Mouse (Mus musculus): ENCODE data around the gene Afm. TPM values are rescaled to one million over a fixed set of nuclear protein-coding genes. Genes with fewer than 3 reads are reported as not detected.

The Afm gene
- total RNA-seq (2014; rRNA removed): not detected in 2 replicates
- not detected in 2 replicates for polyA plus RNA-seq (2015; fragmentation: Nextera tagmentation; extraction: Ambion mirVana)

- Histone ChIP-seq H3K9ac (replicated peaks; ENCODE audit: low read length, poor library complexity, severe bottlenecking) (no peak within 1 kb of the TSS), H3K4me3 (ENCODE audit: low read depth, low read length) (no peak within 1 kb of the TSS), H3K4me2 (ENCODE audit: low read depth, low read length, poor library complexity, severe bottlenecking) (no peak within 1 kb of the TSS), H3K27ac (ENCODE audit: low read depth, low read length) (no peak within 1 kb of the TSS), H3K9me3 (ENCODE audit: low read length) (no peaks in the 10 kb centered on the region), H3K4me1 (ENCODE audit: insufficient read depth, low read length) (no peaks in the 10 kb centered on the region), H3K36me3 (ENCODE audit: insufficient read depth, low read length) (no peaks in the 10 kb centered on the region), H3K27me3 (ENCODE audit: insufficient read depth, low read length) (no peaks in the 10 kb centered on the region)
- no peak for DNase-seq (ENCODE audit: low spot score)
- no peak for ATAC-seq (ENCODE audit: low FRiP score)
- WGBS: 92% methylated on average over 6 of the region's 6 CpGs
- no peak for TF ChIP-seq CTCF (IDR thresholded peaks at IDR 0.05)
Observed at GRCm38 (mm10) chr5:90518356-90519100, at the start of gene Afm. TSS of gene Afm (plus strand) at chr5:90518932.

- Histone ChIP-seq H3K4me3 (ENCODE audit: low read depth, low read length) (no peak overlapping the region), H3K4me1 (ENCODE audit: insufficient read depth, low read length) (no peaks in the 10 kb centered on the region), H3K27me3 (ENCODE audit: insufficient read depth, low read length) (no peaks in the 10 kb centered on the region), H3K4me2 (ENCODE audit: low read depth, low read length, poor library complexity, severe bottlenecking) (no peak overlapping the region), H3K27ac (ENCODE audit: low read depth, low read length) (no peak overlapping the region), H3K9me3 (ENCODE audit: low read length) (no peaks in the 10 kb centered on the region), H3K9ac (replicated peaks; ENCODE audit: low read length, poor library complexity, severe bottlenecking) (no peak overlapping the region), H3K36me3 (ENCODE audit: insufficient read depth, low read length) (no peaks in the 10 kb centered on the region)
- 92% methylated on average over 3 of the region's 3 CpGs for WGBS
- ATAC-seq (ENCODE audit: low FRiP score) (no peak), DNase-seq (ENCODE audit: low spot score) (no peak)
- TF ChIP-seq CTCF (IDR thresholded peaks at IDR 0.05): no peak
Observed at GRCm38 (mm10) chr5:90470836-90471235, 47.9 kb upstream of the Afm start.

- no peak for TF ChIP-seq CTCF (IDR thresholded peaks at IDR 0.05)
Observed at GRCm38 (mm10) chr5:90473902-90474301, 44.8 kb upstream of the Afm start.

GRCm38 (mm10) chr5:90474369-90474768 is 44.4 kb upstream of the Afm start:
- H3K27me3 ChIP-seq (ENCODE audit: insufficient read depth, low read length): no peaks in the 10 kb centered on the region
- H3K27ac ChIP-seq (ENCODE audit: low read depth, low read length): no peak overlapping the region
- no peak overlapping the region for H3K4me2 ChIP-seq (ENCODE audit: low read depth, low read length, poor library complexity, severe bottlenecking)
- WGBS: 89% methylated on average over 5 of the region's 5 CpGs
- H3K4me1 ChIP-seq (ENCODE audit: insufficient read depth, low read length): no peaks in the 10 kb centered on the region
- DNase-seq (ENCODE audit: low spot score) (no peak), ATAC-seq (ENCODE audit: low FRiP score) (no peak)
- H3K9me3 ChIP-seq (ENCODE audit: low read length): no peaks in the 10 kb centered on the region
- no peak overlapping the region for H3K9ac ChIP-seq (replicated peaks; ENCODE audit: low read length, poor library complexity, severe bottlenecking)
- no peak for TF ChIP-seq CTCF (IDR thresholded peaks at IDR 0.05)
- H3K4me3 ChIP-seq (ENCODE audit: low read depth, low read length): no peak overlapping the region
- H3K36me3 ChIP-seq (ENCODE audit: insufficient read depth, low read length): no peaks in the 10 kb centered on the region

More at GRCm38 (mm10) chr5:90473902-90474301, 44.8 kb upstream of the Afm start:
- Histone ChIP-seq H3K27ac (ENCODE audit: low read depth, low read length) (no peak overlapping the region), H3K4me1 (ENCODE audit: insufficient read depth, low read length) (no peaks in the 10 kb centered on the region), H3K9me3 (ENCODE audit: low read length) (no peaks in the 10 kb centered on the region), H3K4me2 (ENCODE audit: low read depth, low read length, poor library complexity, severe bottlenecking) (no peak overlapping the region), H3K9ac (replicated peaks; ENCODE audit: low read length, poor library complexity, severe bottlenecking) (no peak overlapping the region), H3K36me3 (ENCODE audit: insufficient read depth, low read length) (no peaks in the 10 kb centered on the region), H3K4me3 (ENCODE audit: low read depth, low read length) (no peak overlapping the region), H3K27me3 (ENCODE audit: insufficient read depth, low read length) (no peaks in the 10 kb centered on the region)
- 90% methylated on average over 4 of the region's 4 CpGs for WGBS
- ATAC-seq (ENCODE audit: low FRiP score) (no peak), DNase-seq (ENCODE audit: low spot score) (no peak)

GRCm38 (mm10) chr5:90476741-90477140 is 42.0 kb upstream of the Afm start:
- Histone ChIP-seq H3K4me1 (ENCODE audit: insufficient read depth, low read length) (no peaks in the 10 kb centered on the region), H3K9me3 (ENCODE audit: low read length) (no peaks in the 10 kb centered on the region), H3K36me3 (ENCODE audit: insufficient read depth, low read length) (no peaks in the 10 kb centered on the region), H3K4me2 (ENCODE audit: low read depth, low read length, poor library complexity, severe bottlenecking) (no peak overlapping the region), H3K27me3 (ENCODE audit: insufficient read depth, low read length) (no peaks in the 10 kb centered on the region), H3K27ac (ENCODE audit: low read depth, low read length) (no peak overlapping the region), H3K9ac (replicated peaks; ENCODE audit: low read length, poor library complexity, severe bottlenecking) (no peak overlapping the region), H3K4me3 (ENCODE audit: low read depth, low read length) (no peak overlapping the region)
- ATAC-seq (ENCODE audit: low FRiP score) (no peak), DNase-seq (ENCODE audit: low spot score) (no peak)
- no peak for TF ChIP-seq CTCF (IDR thresholded peaks at IDR 0.05)
- 90% methylated on average over 3 of the region's 3 CpGs for WGBS

GRCm38 (mm10) chr5:90477308-90478140 is 41.2 kb upstream of the Afm start:
- Histone ChIP-seq H3K4me2 (ENCODE audit: low read depth, low read length, poor library complexity, severe bottlenecking) (no peak overlapping the region), H3K27ac (ENCODE audit: low read depth, low read length) (no peak overlapping the region), H3K4me3 (ENCODE audit: low read depth, low read length) (no peak overlapping the region), H3K4me1 (ENCODE audit: insufficient read depth, low read length) (no peaks in the 10 kb centered on the region), H3K9ac (replicated peaks; ENCODE audit: low read length, poor library complexity, severe bottlenecking) (no peak overlapping the region), H3K27me3 (ENCODE audit: insufficient read depth, low read length) (no peaks in the 10 kb centered on the region), H3K9me3 (ENCODE audit: low read length) (no peaks in the 10 kb centered on the region), H3K36me3 (ENCODE audit: insufficient read depth, low read length) (no peaks in the 10 kb centered on the region)
- ATAC-seq (ENCODE audit: low FRiP score) (no peak), DNase-seq (ENCODE audit: low spot score) (no peak)
- TF ChIP-seq CTCF (IDR thresholded peaks at IDR 0.05): no peak
- WGBS: 84% methylated on average over 7 of the region's 7 CpGs
